In genomic region chr8:13740817-13741613, GRCm38 (mm10) we compare ENCODE assay signal across 14 mouse cellular contexts. TPM values are rescaled to one million over a fixed set of nuclear protein-coding genes. Genes with fewer than 3 reads are reported as not detected.
A peak's percentile ranks its signal among the peaks of the same experiment; 100 is the strongest.
DNase-seq lines count a peak whose midpoint lies in the region; ATAC-seq lines count a peak whose summit lies in the region.
"Had no signal": no experiment of that assay in that cellular context is flagged by ENCODE, and none has a peak within 500 bp of the region (broad histone marks: within the 10 kb centered on the region; RNA-seq: fewer than 3 reads in every experiment).

No protein-coding gene starts in this region.

- no peak overlapping the region for H3K4me3 ChIP-seq in embryonic facial prominence, embryonic 12.5 days
- H3K4me3 ChIP-seq in embryonic facial prominence, embryonic 10.5 days = no peak overlapping the region
- no peak overlapping the region for H3K4me3 ChIP-seq in kidney, embryonic 16.5 days (ENCODE audit: low read length)
- H3K4me3 ChIP-seq in megakaryocyte, embryonic 14.5 days (replicated peaks) = peak overlapping the region; percentile 86
- H3K4me3 ChIP-seq: forebrain, embryonic 15.5 days; hindbrain, embryonic 12.5 days; neural tube, embryonic 12.5 days had no signal

- H3K9ac ChIP-seq in embryonic facial prominence, embryonic 12.5 days = no peak overlapping the region
- H3K9ac ChIP-seq in kidney, embryonic 16.5 days (replicated peaks; ENCODE audit: low read length) = no peak overlapping the region
- H3K9ac ChIP-seq: forebrain, embryonic 15.5 days; hindbrain, embryonic 12.5 days; neural tube, embryonic 12.5 days had no signal

- H3K36me3 ChIP-seq in embryonic facial prominence, embryonic 12.5 days = no peaks in the 10 kb centered on the region
- H3K36me3 ChIP-seq in embryonic facial prominence, embryonic 10.5 days (replicated peaks) = no peaks in the 10 kb centered on the region
- no peaks in the 10 kb centered on the region for H3K36me3 ChIP-seq in kidney, embryonic 16.5 days (ENCODE audit: insufficient read depth, low read length)
- peaks cover 8% of the 10 kb centered on the region for H3K36me3 ChIP-seq in megakaryocyte, embryonic 14.5 days (replicated peaks; ENCODE audit: low read length)
- H3K36me3 ChIP-seq: forebrain, embryonic 15.5 days; hindbrain, embryonic 12.5 days; neural tube, embryonic 12.5 days had no signal

- 0 out of 2 replicates have a peak overlapping the region, but pooled peaks have one; percentile 18 for H3K27ac ChIP-seq in embryonic facial prominence, embryonic 12.5 days
- H3K27ac ChIP-seq in embryonic facial prominence, embryonic 10.5 days (replicated peaks) = no peak overlapping the region
- H3K27ac ChIP-seq in kidney, embryonic 16.5 days (ENCODE audit: low read length) = peak overlapping the region; percentile 87
- H3K27ac ChIP-seq: forebrain, embryonic 15.5 days; hindbrain, embryonic 12.5 days; macrophage; neural tube, embryonic 12.5 days had no signal

- no peaks in the 10 kb centered on the region for H3K27me3 ChIP-seq in embryonic facial prominence, embryonic 12.5 days
- no peaks in the 10 kb centered on the region for H3K27me3 ChIP-seq in embryonic facial prominence, embryonic 10.5 days (replicated peaks; ENCODE audit: low read depth, poor library complexity, severe bottlenecking)
- no peaks in the 10 kb centered on the region for H3K27me3 ChIP-seq in kidney, embryonic 16.5 days (ENCODE audit: insufficient read depth, low read length)
- H3K27me3 ChIP-seq in megakaryocyte, embryonic 14.5 days (replicated peaks) = no peaks in the 10 kb centered on the region
- H3K27me3 ChIP-seq: forebrain, embryonic 15.5 days; hindbrain, embryonic 12.5 days; neural tube, embryonic 12.5 days had no signal

- no peaks in the 10 kb centered on the region for H3K9me3 ChIP-seq in embryonic facial prominence, embryonic 12.5 days
- no peaks in the 10 kb centered on the region for H3K9me3 ChIP-seq in embryonic facial prominence, embryonic 10.5 days
- no peaks in the 10 kb centered on the region for H3K9me3 ChIP-seq in kidney, embryonic 16.5 days (ENCODE audit: low read length)
- H3K9me3 ChIP-seq in megakaryocyte, embryonic 14.5 days = no peaks in the 10 kb centered on the region
- H3K9me3 ChIP-seq: forebrain, embryonic 15.5 days; hindbrain, embryonic 12.5 days; neural tube, embryonic 12.5 days had no signal

- 85% methylated on average over 7 of the region's 7 CpGs for WGBS in embryonic facial prominence, embryonic 12.5 days
- WGBS in embryonic facial prominence, embryonic 10.5 days = 85% methylated on average over 7 of the region's 7 CpGs
- WGBS in kidney, embryonic 16.5 days = 75% methylated on average over 7 of the region's 7 CpGs

- no peak for ATAC-seq in embryonic facial prominence, embryonic 12.5 days (ENCODE audit: insufficient number of reproducible peaks, insufficient read depth, low FRiP score, low TSS enrichment)
- no peak for ATAC-seq in kidney, embryonic 16.5 days (ENCODE audit: low FRiP score, low TSS enrichment)
- peak; percentile 94 for ATAC-seq in erythroblast, adult 5-6 weeks (replicated peaks; ENCODE audit: low FRiP score, poor library complexity, severe bottlenecking)
- no peak for ATAC-seq in cerebellum, adult (ENCODE audit: insufficient number of reproducible peaks, low FRiP score, low TSS enrichment)
- ATAC-seq: forebrain, embryonic 15.5 days had no signal

- H3K4me1 ChIP-seq in embryonic facial prominence, embryonic 12.5 days = peaks cover 3% of the 10 kb centered on the region; the same call in 1 of the 2 replicates
- H3K4me1 ChIP-seq in embryonic facial prominence, embryonic 10.5 days = 0 out of 2 replicates have a peak, but pooled peaks cover 3% of the 10 kb centered on the region
- peaks cover 13% of the 10 kb centered on the region; the same call in 1 of the 2 replicates for H3K4me1 ChIP-seq in kidney, embryonic 16.5 days (ENCODE audit: insufficient read depth, low read length)
- H3K4me1 ChIP-seq in megakaryocyte, embryonic 14.5 days = peaks cover 98% of the 10 kb centered on the region
- H3K4me1 ChIP-seq: forebrain, embryonic 15.5 days; neural tube, embryonic 12.5 days had no signal

- no peak overlapping the region for H3K4me2 ChIP-seq in embryonic facial prominence, embryonic 12.5 days (replicated peaks)
- H3K4me2 ChIP-seq in kidney, embryonic 16.5 days (replicated peaks; ENCODE audit: low read depth, low read length) = peak overlapping the region; percentile 36
- H3K4me2 ChIP-seq: forebrain, embryonic 15.5 days; hindbrain, embryonic 12.5 days; neural tube, embryonic 12.5 days had no signal

- no peak for DNase-seq in embryonic facial prominence, embryonic 10.5 days (ENCODE audit: low spot score)
- DNase-seq in kidney, adult 9 months = no peak
- no peak for DNase-seq in urinary bladder, adult 18-20 months (ENCODE audit: low spot score in 2 of 2)
- DNase-seq: cerebellum, postnatal 36 days had no signal

RNA-seq across cellular contexts. Expression of gene Cdc16, which starts 16.5 kb away (rescaled TPM):
- 237 and 247 TPM in 2 replicates for polyA plus RNA-seq in embryonic facial prominence, embryonic 12.5 days (2016; fragmentation: Nextera tagmentation; extraction: Ambion mirVana)
- polyA plus RNA-seq in embryonic facial prominence, embryonic 10.5 days (2016; fragmentation: Nextera tagmentation; extraction: Ambion mirVana) = 219 and 223 TPM in 2 replicates
- polyA plus RNA-seq in kidney, embryonic 16.5 days (2015; fragmentation: Nextera tagmentation; extraction: Ambion mirVana) = 180 and 181 TPM in 2 replicates
- 25.0 and 26.8 TPM in 2 replicates for total RNA-seq in erythroblast, adult 5-6 weeks (2015; ENCODE audit: low replicate concordance)
- 12.3 and 16.0 TPM in 2 replicates for total RNA-seq in erythroblast, adult 5-6 weeks (2017; ENCODE audit: low replicate concordance)
- polyA plus RNA-seq in megakaryocyte, embryonic 14.5 days (2012; ENCODE audit: insufficient read depth, low replicate concordance) = 1.8 and 10.6 TPM in 2 replicates

RNA-seq across cellular contexts. Expression of gene Cfap97d2, which starts 35.3 kb away (rescaled TPM):
- 0.25 and 0.35 TPM in 2 replicates for polyA plus RNA-seq in embryonic facial prominence, embryonic 12.5 days (2016; fragmentation: Nextera tagmentation; extraction: Ambion mirVana)
- 0.24 and 0.70 TPM in 2 replicates for polyA plus RNA-seq in embryonic facial prominence, embryonic 10.5 days (2016; fragmentation: Nextera tagmentation; extraction: Ambion mirVana)
- 0.19 TPM in 1 of 2 replicates, not detected in the other for polyA plus RNA-seq in kidney, embryonic 16.5 days (2015; fragmentation: Nextera tagmentation; extraction: Ambion mirVana)
- not detected in 2 replicates for total RNA-seq in erythroblast, adult 5-6 weeks (2015; ENCODE audit: low replicate concordance)
- not detected in 2 replicates for total RNA-seq in erythroblast, adult 5-6 weeks (2017; ENCODE audit: low replicate concordance)
- 6.9 TPM in 1 of 2 replicates, not detected in the other for polyA plus RNA-seq in megakaryocyte, embryonic 14.5 days (2012; ENCODE audit: insufficient read depth, low replicate concordance)
- total RNA-seq: adrenal gland, postnatal 14 days had no signal
- polyA plus RNA-seq: macrophage had no signal

RNA-seq across cellular contexts. Expression of gene Upf3a, which starts 44.4 kb away (rescaled TPM):
- 45.7 and 49.7 TPM in 2 replicates for polyA plus RNA-seq in embryonic facial prominence, embryonic 12.5 days (2016; fragmentation: Nextera tagmentation; extraction: Ambion mirVana)
- 39.2 and 42.5 TPM in 2 replicates for polyA plus RNA-seq in embryonic facial prominence, embryonic 10.5 days (2016; fragmentation: Nextera tagmentation; extraction: Ambion mirVana)
- polyA plus RNA-seq in kidney, embryonic 16.5 days (2015; fragmentation: Nextera tagmentation; extraction: Ambion mirVana) = 44.3 and 45.8 TPM in 2 replicates
- 9.2 and 10.6 TPM in 2 replicates for total RNA-seq in erythroblast, adult 5-6 weeks (2015; ENCODE audit: low replicate concordance)
- total RNA-seq in erythroblast, adult 5-6 weeks (2017; ENCODE audit: low replicate concordance) = 10.2 and 15.3 TPM in 2 replicates
- 2.7 and 32.8 TPM in 2 replicates for polyA plus RNA-seq in megakaryocyte, embryonic 14.5 days (2012; ENCODE audit: insufficient read depth, low replicate concordance)

Comparison
In these comparisons a context has a peak if more than half of its experiments do, and no peak if none do; other contexts are left out.
1. RNA of gene Cdc16, which starts 16.5 kb away (polyA plus RNA-seq): 237 to 247 TPM in embryonic facial prominence, embryonic 12.5 days, 219 to 223 TPM in embryonic facial prominence, embryonic 10.5 days and 180 to 181 TPM in kidney, embryonic 16.5 days; 1.8 to 10.6 TPM in megakaryocyte, embryonic 14.5 days; every median in the first group is over 10 times any median in the second.